Mouse (Mus musculus): Measurements from ENCODE around the gene B4galt5.
A peak's percentile ranks its signal among the peaks of the same experiment; 100 is the strongest.

B4galt5 gene

DNA sequence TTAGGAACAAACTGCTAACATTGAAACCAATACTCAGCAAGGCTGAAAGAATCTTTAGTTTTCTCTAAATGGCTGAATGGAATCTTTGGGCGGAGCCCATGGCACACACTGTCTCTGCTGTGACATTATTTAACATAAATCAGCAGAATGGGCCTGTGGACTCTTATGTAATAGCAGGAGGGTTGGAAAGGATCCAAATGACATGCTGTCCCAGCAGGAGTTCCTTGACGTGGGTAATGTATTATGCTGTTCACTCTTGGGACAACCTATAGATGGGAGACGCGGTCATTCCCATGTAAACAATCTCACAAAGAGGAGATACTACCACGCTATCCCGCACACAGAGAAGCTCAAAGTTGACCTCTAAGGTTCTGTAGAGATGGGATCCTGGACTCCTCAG, 15.5 kb downstream of the B4galt5 start:
- DNase-seq (ENCODE audit: low spot score in 2 of 2) = no peak

DNA sequence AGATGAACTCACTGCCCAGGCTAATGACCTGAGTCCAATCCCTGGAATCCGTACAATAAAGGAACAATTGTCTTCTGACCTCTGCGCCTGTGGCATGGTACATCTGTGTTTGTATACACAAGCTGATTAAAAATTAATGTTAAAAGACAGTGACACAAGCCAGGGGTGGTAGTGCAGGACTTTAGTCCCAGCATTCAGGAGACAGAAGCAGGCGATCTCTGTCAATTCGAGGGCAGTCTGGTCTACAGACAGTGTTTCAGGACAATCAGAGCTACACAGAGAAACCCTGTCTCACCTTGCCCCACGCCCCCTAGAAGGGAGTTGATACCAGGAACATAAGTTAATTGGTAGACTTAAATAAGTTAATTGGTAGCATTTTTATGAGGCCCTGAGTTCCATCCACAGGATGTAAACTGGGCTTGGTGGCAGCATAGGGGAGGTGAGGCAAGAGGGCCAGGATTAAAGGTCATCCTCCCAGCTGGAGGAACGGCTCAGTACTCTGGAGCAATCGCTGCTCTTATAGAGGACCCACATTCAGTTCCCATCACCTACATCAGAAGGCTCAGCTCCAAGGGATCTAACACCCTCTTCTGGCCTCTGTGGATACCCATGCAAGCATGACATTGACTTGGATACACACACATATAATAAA, 16.5 kb downstream of the B4galt5 start:
- no peak for DNase-seq (ENCODE audit: low spot score in 2 of 2)

DNA sequence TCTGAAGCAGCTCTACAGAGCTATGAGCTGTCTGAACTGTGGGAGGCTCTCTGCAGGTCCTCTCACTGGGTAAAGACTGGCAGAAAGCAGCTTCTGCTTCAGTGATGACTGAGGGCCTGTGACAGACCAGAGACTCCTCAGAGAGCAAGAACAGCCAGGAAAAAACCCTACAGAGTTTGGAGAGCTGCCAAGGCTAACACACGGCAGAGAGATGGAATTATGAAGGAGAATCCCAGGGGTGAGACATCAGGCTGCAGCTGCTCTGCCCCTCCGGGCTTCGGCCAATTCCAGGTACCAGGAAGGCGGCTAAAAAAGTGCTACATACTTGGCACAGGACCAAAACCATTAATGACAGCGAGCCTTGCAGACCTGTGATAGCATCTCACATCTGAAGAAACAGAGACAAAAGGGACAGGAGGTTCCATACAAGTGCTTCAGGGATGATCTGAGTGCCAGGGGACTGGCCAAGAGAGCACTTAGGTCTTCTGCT, 17.5 kb downstream of the B4galt5 start:
- peak in 1 of 2 experiments; percentile 19 for DNase-seq (ENCODE audit: low spot score in 2 of 2)

DNA sequence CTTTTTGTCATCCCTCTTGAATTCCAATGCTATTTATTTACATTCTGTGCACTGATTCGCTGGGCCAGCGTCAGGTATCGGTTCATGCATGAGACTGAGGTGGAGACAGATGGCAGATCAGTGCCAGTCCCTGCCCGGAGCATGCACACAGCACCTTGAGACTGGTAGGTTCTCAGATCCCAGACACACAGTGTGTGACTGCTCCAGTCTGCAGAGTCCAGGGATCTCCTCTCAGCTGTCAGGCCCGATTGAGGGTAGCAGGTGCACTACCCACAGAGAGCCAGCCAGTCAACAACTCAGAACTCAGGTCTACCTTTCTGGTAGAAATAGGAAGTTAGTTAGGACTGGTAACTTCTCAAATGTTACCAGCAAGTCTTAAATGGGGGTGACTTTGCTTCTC, 18.4 kb downstream of the B4galt5 start:
- DNase-seq (ENCODE audit: low spot score in 2 of 2) = no peak

DNA sequence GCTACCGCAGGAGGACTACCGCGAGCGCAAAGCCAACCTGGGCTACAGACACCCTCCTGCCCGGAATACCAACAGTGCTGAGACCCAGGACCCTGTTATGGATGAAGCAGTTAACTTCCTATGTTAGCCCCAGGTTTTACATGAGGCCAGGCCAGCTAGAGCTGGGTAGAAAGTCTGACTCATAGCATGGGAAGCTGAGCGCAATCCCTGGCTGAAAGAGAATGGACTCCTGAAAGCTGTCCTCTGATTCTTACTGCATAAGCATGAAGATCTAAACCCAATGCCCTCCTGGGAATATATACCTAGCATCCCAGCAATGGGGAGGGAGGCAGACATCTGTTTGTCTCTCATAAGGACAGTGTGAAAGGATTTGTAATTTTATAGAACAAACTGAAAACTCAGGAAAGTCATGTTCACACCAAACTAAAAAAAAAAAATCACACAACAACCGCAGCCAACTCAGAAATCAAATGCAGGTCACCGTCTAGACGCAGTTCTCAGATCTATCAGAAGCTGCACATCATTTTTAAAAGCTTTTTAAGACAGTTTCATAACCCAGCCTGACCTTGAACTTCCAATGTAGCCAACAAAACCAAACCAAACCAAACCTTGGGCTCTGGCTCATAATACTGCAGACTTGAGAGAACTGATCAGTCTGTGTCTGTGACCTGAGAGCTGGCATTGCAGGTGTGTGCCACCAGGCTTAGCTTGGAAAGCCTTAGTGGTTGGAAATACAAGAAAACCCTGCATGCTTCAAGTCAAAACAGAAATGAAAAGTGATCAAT, 19.3 kb downstream of the B4galt5 start:
- no peak for DNase-seq (ENCODE audit: low spot score in 2 of 2)

DNA sequence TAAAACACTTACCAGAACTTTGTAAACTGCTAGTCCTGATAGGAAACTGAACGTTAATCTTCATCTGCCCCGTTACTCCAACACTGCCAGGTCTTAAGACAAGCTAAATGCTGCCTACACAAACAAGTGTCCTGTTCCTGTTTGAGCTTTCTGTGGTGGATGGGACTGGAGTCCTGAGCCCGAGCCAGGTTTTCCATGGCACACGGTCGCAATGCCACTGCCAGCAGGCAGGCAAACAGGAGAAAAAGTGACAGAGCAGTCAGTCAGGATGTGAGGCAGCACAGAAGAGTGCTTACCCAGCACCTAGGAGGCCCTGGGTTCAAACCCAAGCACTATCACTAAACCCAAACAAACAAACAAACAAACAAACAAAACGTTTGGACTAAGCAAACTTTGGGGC, 20.6 kb downstream of the B4galt5 start:
- DNase-seq (ENCODE audit: low spot score in 2 of 2) = no peak

DNA sequence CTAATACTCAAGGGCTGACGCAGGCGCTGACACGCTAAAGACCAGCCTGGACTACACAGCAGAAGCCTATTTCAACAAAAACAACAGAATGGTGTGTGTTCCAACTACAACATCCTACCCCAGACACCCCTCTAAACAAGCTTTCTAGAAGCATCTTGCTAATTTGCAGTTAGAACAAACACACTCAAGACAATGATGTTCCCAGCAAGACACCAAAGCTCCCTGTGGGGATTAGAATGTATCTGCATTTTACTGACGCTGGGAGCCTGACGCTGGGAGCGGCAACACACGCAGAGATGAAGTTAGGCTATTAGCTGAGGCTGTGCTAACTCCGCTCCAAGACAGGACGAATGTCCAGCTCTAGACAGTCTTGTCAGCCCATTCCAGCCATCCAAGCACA, 22.4 kb downstream of the B4galt5 start:
- DNase-seq (ENCODE audit: low spot score in 2 of 2) = no peak

DNA sequence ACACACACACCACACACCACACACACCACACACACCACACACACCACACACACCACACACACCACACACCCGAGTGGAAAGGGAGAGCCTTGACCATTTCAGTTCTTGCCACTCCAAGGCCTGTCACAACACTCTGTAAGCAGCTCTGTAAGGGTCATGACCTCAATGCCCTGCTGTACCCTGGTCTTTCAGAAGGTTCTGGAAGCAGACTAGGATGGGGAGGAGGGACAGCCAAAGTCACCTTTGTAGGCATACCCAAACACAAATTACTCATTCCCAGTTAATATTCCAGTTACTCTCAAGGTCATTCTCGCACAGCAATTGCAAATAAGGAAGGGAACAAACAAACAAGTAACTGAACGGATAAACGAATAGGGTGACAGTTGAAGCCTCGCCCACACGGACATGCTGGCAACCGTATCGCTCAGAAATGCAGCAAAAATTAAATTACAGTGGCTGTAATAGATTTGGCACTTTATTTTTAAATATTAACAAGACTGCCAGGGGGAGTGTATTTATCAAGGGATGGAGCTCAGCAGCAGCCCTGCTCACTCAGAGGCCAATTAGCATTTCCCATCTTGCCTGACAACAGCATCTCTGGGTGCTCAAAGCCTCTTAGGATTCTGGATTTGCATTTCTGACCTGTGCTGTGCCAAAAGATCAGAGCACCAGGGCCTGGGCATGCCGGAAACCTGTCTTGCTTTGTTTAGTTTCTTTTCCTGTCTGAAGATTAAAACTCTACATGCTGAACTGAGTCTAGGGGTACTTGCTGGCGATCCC, 24.6 kb downstream of the B4galt5 start:
- no peak for DNase-seq (ENCODE audit: low spot score in 2 of 2)

DNA sequence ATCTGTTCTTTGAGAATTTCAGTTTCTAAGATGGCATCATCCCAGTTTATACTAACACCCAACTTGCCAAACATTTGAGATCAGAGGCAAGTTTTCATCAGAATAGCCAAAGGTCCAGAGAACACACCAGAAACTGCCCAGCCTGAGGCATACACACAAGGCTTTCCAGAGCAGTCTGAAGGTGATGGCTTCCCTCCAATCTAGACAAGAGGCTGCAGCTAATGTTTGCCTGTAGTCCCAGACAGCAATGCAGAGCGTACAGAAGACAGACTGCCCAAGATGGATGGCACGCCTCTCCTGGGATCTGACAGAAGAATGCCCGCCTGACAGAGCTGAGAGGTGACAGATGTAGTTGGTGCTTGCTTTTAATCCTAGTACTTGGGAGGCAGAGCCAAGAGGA, 25.9 kb downstream of the B4galt5 start:
- DNase-seq (ENCODE audit: low spot score in 2 of 2) = no peak

DNA sequence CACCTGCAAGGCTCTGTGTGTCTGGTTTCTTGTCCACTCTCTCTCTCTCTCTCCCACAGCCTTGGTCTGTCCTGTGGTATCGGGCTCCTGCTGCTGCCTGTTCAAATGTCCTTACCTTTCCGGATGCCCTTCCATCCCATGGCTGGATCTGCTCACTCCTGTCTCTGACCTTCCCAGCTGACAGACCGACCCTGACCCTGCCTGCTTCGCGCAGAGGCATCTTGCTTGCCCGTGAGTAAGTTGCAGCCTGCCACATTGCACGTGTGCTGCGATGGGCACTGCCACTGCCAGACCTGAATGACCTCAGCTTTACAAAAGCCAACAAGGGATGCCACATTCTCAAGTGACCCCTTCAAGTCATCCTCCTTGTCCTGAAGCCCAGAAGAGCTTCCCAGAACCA, 27.6 kb downstream of the B4galt5 start:
- DNase-seq (ENCODE audit: low spot score in 2 of 2) = no peak

DNA sequence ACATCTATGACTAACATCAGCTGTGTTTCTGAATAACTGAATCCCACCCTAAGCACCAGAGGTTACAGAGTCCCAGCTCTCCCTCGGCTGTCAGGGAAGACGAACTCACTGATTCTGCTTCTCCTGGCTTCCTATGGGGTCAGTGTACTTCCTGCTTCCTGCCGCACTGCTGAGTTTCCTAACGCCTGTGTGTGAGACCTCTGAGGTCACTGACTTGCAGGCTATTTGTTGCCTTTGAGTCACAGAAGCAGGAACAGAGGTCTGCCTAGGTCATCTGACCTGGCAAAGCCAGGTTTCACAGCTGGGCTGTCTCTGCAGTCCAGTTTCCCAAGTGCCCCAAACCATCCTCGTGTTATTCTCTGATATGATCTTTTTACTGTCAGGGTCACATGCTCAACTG, 30.0 kb downstream of the B4galt5 start:
- no peak for DNase-seq (ENCODE audit: low spot score in 2 of 2)

DNA sequence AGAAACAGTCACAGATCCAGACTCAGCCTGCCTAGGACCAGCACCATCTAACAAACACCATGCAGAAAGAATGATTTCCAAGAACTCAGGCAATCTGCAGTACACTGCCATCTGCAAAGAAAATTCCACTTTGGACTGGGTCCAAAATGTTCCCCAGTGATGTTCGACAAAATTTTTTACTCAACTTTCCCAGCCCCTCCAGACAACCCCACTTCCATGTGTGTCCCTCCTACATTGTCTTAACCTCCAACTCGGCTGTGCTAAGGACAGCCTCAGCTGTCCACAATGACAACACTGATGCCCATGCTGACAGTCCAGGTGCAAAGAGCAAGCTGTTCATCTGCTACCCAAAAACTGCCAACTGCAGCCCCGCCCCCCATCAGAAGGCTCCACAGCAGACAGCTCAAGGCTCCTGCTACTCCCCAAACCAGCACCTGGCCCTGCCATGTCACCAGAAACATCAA, 32.2 kb downstream of the B4galt5 start:
- no peak for DNase-seq (ENCODE audit: low spot score in 2 of 2)

DNA sequence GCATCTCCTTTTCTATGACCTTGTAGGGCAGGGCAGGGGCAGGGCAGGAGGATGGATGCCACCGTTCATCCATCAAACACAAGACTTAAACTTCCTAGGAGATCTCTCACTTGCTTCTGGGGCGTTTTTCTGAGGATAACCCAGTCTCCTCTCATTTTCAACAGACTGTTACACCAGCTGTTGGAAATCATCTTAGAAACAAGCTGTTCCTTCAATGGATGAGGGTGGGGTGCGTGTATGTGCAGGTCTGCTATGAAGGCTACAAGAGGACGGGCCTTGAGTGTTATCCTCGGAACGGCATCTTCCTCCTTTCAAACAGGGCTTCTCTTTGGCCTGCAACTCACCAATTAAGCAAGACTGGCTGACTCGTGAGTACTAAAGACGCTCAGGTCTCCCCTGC, 34.5 kb downstream of the B4galt5 start:
- DNase-seq (ENCODE audit: low spot score in 2 of 2) = no peak

DNA sequence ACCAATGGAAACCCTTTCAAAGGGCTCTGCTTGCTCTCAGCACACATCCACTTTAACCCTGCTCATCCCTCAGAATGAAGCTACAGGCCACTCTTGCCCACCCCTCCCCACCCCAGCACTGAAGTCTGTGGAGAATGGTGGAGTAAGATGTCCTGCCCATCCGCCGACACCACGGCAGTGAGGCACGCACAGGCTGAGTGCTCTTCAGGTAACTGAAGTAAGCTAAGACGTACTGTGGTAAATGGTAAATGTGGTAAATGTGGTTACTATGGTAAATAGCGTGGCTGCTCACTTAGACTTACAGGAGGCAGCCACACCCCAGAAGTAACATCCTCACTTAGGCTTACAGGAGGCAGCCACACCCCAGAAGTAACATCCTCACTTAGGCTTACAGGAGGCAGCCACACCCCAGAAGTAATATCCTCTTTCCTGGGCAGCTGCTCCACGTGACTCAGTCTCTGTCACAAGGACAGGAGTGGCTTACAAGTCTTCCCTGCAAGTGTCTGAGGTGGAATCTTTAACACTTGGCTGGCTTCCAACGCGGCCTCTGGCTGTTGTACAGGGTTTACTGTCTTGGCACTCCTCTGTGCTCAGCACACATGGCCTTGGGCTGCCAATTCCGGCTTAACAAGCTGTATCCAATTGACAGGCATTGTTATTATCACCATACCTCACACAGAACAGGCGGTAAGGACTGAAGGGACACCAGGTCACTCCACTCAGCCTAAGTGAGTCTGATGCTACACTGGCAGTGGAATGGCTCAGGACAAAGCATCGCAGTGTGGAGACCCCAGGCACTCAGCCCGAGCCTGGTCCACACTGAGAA, 35.3 kb downstream of the B4galt5 start:
- DNase-seq (ENCODE audit: low spot score in 2 of 2) = peak in 1 of 2 experiments; percentile 24

DNA sequence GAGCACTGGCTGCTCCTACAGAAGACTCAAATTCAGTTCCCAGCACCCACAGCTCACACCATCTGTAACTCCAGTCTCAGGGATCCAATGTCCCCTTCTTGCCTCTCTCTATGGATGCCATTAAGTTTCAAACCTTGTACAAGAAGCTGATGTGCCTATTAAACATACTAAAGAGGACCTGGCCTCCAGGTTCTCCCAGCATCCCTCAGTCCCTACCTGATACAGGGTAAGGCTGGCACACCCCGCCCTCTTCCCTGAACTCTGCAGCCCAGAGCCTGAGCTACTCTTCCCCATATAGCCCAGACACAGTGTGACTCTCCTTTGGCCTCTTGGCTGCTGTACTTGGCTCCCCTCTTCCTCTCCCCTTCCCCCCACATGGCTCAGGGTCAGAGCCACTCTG, 38.9 kb downstream of the B4galt5 start:
- DNase-seq (ENCODE audit: low spot score in 2 of 2) = no peak

DNA sequence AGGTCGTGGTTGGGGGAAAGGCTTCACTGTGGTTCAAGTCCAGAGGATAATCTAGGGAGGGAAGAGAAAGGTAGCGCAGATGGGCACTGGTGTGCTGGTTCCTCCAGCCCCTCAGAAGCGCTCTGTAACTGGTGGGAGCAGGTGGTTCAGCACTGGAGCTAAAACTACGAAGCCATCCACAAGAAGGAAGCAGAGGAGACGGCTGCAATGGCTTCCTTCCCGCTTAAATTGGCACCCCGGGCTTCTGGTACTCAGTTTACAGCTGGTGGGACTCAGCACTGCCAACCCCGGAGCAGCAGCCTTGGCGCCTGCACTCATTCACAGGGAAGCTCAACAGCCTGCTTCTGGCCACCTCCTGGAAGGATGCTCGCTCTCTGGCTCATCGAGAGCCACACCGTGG, 39.7 kb downstream of the B4galt5 start:
- no peak for DNase-seq (ENCODE audit: low spot score in 2 of 2)

DNA sequence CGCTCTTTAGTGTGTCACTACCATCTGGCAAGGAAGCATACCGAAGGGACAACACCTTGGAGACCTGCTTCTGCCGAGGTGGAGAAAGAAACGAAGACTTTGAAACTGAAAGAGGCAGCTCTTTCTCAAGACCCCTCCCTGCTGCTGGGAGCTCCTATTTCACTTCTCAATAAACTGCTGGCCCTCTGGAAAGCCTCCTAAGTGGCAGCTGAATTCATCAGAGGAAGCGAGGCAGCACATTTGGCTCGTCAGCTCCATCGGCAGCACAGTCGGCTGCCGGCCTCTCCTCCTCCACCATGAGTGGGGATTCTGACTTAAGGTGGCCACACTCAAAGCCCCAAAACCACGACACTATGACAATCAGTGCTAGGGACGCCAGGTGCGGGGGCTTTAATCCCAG, 41.3 kb downstream of the B4galt5 start:
- DNase-seq (ENCODE audit: low spot score in 2 of 2) = peak in 1 of 2 experiments; percentile 8

DNA sequence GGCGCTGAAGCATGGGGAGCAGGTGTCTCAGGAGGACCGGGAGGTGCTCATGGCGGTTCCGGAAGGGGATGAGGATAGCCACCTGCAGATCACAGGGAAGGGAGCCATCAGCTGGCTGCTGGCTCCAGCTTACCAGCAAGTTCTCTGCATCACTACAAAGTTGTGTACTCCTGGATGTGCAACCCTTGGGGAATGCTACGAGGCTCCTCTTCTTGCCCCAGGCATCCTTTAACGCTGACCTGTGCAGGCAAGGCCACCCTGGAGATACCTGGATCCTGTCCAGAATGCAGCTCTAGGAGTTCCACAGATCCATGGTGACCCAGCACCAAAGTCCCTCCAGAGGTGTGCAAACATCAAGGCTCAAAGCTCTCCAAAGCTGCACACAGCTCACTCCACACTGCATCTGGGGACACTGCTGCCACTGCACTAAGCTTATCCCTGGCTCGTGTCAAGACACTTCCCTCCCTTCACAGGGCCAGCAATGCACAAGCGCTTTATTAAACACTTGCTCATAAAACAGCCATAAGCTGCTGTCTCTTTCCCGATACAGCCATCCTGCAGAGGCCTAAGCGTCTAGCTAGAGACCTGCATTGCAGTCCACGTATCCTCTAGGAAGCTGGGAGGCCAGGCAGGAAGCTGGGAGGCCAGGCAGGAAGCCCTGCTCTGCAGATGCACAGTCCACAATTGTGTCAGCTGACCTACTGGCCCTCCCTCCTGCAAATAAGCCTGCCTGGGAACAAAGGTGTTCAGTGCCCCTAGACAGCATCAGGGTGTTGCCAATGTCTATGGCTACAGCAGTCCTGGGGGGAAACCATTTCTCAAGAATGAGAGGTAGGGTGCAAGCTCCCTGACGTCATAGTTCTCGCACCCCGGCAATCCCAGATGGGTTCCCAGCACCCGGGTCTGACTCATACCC, 42.1 kb downstream of the B4galt5 start:
- peak in 1 of 2 experiments; percentile 0 for DNase-seq (ENCODE audit: low spot score in 2 of 2)

DNA sequence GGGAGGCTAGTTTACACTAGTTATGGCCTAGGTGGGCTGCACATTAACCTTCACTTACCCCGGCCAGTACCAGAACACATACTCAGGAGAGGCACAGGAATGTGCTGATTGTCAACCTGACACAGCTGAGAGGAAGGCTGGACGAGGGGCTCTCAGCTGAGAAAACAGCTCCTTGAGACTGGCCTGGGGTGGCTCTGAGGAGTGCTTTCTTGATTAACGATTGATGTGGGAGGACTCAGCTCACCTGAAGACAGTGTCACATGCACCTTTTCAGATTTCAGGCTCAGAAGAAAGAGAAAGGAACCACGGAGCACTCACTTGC, 42.7 kb downstream of the B4galt5 start:
- peak in 1 of 2 experiments; percentile 0 for DNase-seq (ENCODE audit: low spot score in 2 of 2)

Measured in frontal cortex, postnatal 36 days (tissue).